Mouse (Mus musculus) MEL (cell line): ENCODE measurements around the gene Bbof1.

Experiments
- BHLHE40 ChIP-seq: IDR thresholded peaks from 2 replicates; pipeline ENCODE4 v1.6.1; 2012; ENCODE audit warnings: low read depth, mild to moderate bottlenecking, inconsistent platforms, low read length, improper control_type of control experiment, borderline replicate concordance
- CTCF ChIP-seq, 3 experiments: IDR thresholded peaks in 2 of 3; conservative IDR thresholded peaks in 1 of 3; 2 replicates each; pipeline ENCODE4 v1.5.1; 2011 to 2012; ENCODE audit warnings: low read length in 3 of 3, low read depth in 2 of 3, mild to moderate bottlenecking in 2 of 3, improper control_type of control experiment in 1 of 3, inconsistent platforms in 1 of 3, mixed read lengths in 1 of 3, moderate library complexity in 1 of 3; ENCODE audit not compliant: control insufficient read depth in 1 of 3, insufficient read depth in 1 of 3, poor library complexity in 1 of 3, severe bottlenecking in 1 of 3

GRCm38 (mm10) chr12:84442526-84442925 lies 33.7 kb downstream of the Bbof1 start:
- TF ChIP-seq BHLHE40 (no peak), CTCF (IDR thresholded peaks at IDR 0.05 in 2 of 3, conservative IDR thresholded peaks at IDR 0.05 in 1 of 3; ENCODE audit: control insufficient read depth in 1 of 3, insufficient read depth in 1 of 3, low read depth in 2 of 3, low read length in 3 of 3, poor library complexity in 1 of 3, severe bottlenecking in 1 of 3) (no peak)
